Mouse (Mus musculus): ENCODE measurements around the gene Pyy. TPM values are rescaled to one million over a fixed set of nuclear protein-coding genes. Genes with fewer than 3 reads are reported as not detected.

Pyy gene
- polyA plus RNA-seq, 1 experiment = not detected

DNA sequence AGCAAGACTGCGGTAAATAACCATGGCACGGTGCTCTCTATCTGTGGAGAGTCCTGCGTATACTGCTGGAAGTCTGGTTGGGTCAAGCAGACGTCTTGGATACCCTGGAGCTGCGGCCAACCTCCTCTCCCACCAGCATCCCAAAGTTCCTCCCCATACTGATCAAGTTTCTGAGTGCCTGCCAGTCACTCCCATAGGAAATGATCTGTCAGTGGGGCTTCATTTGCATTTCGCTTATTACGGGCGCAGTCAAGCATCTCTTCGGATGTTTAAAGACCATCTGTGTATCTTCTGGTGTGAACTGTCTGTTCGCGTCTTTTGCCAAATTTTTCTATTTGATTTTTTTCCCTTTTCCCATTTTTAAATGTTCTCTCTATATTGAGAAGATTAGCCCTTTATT, 38.0 kb downstream of the Pyy start:
- Histone ChIP-seq H3K27ac (ENCODE audit: control insufficient read depth, insufficient read depth, low read depth, low read length, poor library complexity) (no peak overlapping the region), H3K4me1 (ENCODE audit: control insufficient read depth, insufficient read depth, low read length) (no peaks in the 10 kb centered on the region), H3K4me3 (replicated peaks; ENCODE audit: control insufficient read depth, low read depth, low read length) (no peak overlapping the region)
- 77% methylated on average over 11 of the region's 11 CpGs for WGBS
- TF ChIP-seq POLR2A (IDR thresholded peaks at IDR 0.05; ENCODE audit: borderline replicate concordance, control insufficient read depth, low read depth, low read length) (no peak), CTCF (IDR thresholded peaks at IDR 0.05; ENCODE audit: control insufficient read depth, insufficient read depth, low read length) (no peak)

DNA sequence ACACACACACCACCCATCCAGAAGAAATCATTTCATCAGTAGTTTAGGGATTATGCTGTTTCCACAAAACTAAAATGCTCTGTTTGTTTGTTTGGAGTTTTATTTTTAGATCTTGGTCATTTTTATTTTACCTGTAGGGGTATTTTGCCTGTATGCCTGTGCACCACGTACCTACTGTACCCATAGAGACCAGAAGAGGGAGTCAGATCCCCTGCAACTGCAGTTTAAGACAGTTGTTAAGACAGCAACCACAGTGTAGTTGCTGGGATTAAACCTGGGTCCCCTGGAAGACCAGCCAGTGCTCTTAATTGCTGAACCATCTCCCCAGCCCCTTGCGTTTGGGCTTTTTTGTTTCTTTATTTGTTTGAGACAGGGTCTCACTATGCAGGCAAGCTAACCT, 38.7 kb downstream of the Pyy start:
- TF ChIP-seq POLR2A (IDR thresholded peaks at IDR 0.05; ENCODE audit: borderline replicate concordance, control insufficient read depth, low read depth, low read length) = no peak
- no peak for TF ChIP-seq CTCF (IDR thresholded peaks at IDR 0.05; ENCODE audit: control insufficient read depth, insufficient read depth, low read length)
- no peak overlapping the region for H3K27ac ChIP-seq (ENCODE audit: control insufficient read depth, insufficient read depth, low read depth, low read length, poor library complexity)
- H3K4me1 ChIP-seq (ENCODE audit: control insufficient read depth, insufficient read depth, low read length) = no peaks in the 10 kb centered on the region
- 47% methylated on average over 2 of the region's 2 CpGs for WGBS
- H3K4me3 ChIP-seq (replicated peaks; ENCODE audit: control insufficient read depth, low read depth, low read length) = no peak overlapping the region

DNA sequence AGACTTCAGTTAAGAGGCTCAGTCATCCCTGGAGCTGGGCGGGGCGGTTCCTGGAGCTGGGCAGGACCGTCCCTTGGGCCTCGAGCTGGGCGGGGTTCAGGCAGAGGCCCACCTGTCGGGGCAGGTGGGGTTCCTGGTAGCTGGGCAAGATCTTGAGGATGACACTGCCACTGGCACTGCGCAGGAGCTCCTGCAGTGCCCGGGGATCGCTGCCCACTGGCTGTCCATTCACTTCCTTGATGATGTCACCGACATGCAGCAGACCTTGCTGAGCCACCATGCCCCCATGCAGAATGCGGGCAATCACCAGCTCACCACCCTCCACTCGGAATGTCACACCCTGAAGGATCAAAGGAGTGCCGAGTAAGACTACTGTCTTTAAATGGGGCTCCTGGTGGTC, 44.6 kb downstream of the Pyy start:
- whole genome bisulfite sequencing = 88% methylated on average over 13 of the region's 13 CpGs
- H3K4me1 ChIP-seq (ENCODE audit: control insufficient read depth, insufficient read depth, low read length) = no peaks in the 10 kb centered on the region
- no peak overlapping the region for H3K27ac ChIP-seq (ENCODE audit: control insufficient read depth, insufficient read depth, low read depth, low read length, poor library complexity)
- no peak overlapping the region for H3K4me3 ChIP-seq (replicated peaks; ENCODE audit: control insufficient read depth, low read depth, low read length)
- TF ChIP-seq CTCF (IDR thresholded peaks at IDR 0.05; ENCODE audit: control insufficient read depth, insufficient read depth, low read length) (no peak), POLR2A (IDR thresholded peaks at IDR 0.05; ENCODE audit: borderline replicate concordance, control insufficient read depth, low read depth, low read length) (no peak)

DNA sequence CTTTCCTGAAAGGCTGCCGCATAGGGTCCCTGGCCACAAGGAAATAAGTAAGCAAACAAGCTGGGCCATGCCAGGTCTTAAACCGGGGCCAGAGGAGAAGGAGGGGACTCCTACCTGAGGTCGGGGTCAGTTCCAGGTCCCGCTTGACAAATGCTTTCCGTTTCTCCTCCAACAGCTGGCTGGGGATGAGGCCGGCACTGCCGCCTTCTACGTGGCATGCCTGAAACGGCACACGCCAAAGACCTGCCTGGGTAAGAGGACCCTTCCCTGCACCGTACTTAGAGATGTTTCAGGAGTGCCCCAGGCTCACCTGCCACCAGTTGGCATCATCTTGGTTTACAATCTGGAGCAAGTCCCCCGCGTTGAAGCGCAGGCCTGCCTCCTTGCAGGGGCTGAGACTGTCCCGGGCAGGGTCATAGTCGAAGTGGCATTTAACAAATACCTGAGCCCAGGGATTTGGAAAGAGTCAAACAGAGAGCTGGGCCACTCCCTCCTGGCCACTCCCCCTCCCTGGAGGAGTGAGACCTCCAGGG, 45.6 kb downstream of the Pyy start:
- 39% methylated on average over 16 of the region's 16 CpGs for WGBS
- Histone ChIP-seq H3K4me1 (ENCODE audit: control insufficient read depth, insufficient read depth, low read length) (no peaks in the 10 kb centered on the region), H3K27ac (ENCODE audit: control insufficient read depth, insufficient read depth, low read depth, low read length, poor library complexity) (no peak overlapping the region), H3K4me3 (replicated peaks; ENCODE audit: control insufficient read depth, low read depth, low read length) (no peak overlapping the region)
- TF ChIP-seq CTCF (IDR thresholded peaks at IDR 0.05; ENCODE audit: control insufficient read depth, insufficient read depth, low read length) (no peak), POLR2A (IDR thresholded peaks at IDR 0.05; ENCODE audit: borderline replicate concordance, control insufficient read depth, low read depth, low read length) (no peak)

DNA sequence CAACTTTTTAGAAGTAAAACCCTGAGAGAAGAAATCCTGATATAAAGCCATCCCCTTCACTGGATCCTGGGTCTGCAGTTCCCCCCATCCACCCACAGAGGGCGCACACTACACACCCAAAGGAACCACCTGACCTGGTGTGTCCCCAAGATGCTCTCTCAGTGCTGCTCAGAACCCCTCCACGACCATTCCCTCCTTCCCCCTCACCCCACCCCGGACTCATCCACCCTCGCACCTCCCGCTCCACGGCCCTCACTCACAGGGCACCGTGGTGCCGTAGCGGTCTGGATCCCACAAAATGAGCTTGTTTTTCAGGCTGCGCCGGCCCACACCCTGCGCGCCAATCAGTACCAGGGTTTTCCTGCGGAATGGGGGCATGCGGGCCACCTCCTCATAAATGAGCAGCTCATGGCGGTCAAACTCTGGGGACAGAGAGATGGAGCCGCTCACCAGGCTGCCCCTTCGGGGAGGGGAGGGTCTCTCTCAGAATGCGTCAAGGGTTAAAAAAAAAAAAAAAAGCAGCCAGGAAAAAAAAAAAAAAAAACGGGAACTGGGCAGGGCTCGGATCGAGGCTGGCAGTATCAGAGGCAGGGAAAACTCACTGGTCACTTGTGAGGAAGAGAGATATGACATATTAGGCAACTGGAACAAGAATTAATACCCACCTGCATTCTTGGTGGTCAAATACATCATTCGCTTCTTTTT, 46.2 kb downstream of the Pyy start:
- 5% methylated on average over 23 of the region's 23 CpGs for WGBS
- Histone ChIP-seq H3K4me3 (replicated peaks; ENCODE audit: control insufficient read depth, low read depth, low read length) (no peak overlapping the region), H3K4me1 (ENCODE audit: control insufficient read depth, insufficient read depth, low read length) (no peaks in the 10 kb centered on the region), H3K27ac (ENCODE audit: control insufficient read depth, insufficient read depth, low read depth, low read length, poor library complexity) (no peak overlapping the region)
- TF ChIP-seq CTCF (IDR thresholded peaks at IDR 0.05; ENCODE audit: control insufficient read depth, insufficient read depth, low read length) (peak; percentile 93), POLR2A (IDR thresholded peaks at IDR 0.05; ENCODE audit: borderline replicate concordance, control insufficient read depth, low read depth, low read length) (no peak)

Other genes starting within 250 kb of the Pyy start
- gene Meox1, start 213.5 kb downstream of the Pyy start, polyA plus RNA-seq (2011; ENCODE audit: insufficient read depth, insufficient read length, low replicate concordance, missing spikeins) = not detected in 2 replicates
- not detected in 2 replicates for gene Sost, start 140.8 kb downstream of the Pyy start, polyA plus RNA-seq (2011; ENCODE audit: insufficient read depth, insufficient read length, low replicate concordance, missing spikeins)
- not detected in 2 replicates for gene Cfap97d1, start 123.6 kb downstream of the Pyy start, polyA plus RNA-seq (2011; ENCODE audit: insufficient read depth, insufficient read length, low replicate concordance, missing spikeins)
- 8.2 and 15.2 TPM in 2 replicates for gene Dusp3, start 120.8 kb downstream of the Pyy start, polyA plus RNA-seq (2011; ENCODE audit: insufficient read depth, insufficient read length, low replicate concordance, missing spikeins)
- gene Mpp3, start 79.4 kb downstream of the Pyy start, polyA plus RNA-seq (2011; ENCODE audit: insufficient read depth, insufficient read length, low replicate concordance, missing spikeins) = not detected in 2 replicates
- gene Cd300lg, start 66.3 kb downstream of the Pyy start, polyA plus RNA-seq (2011; ENCODE audit: insufficient read depth, insufficient read length, low replicate concordance, missing spikeins) = 5.0 and 5.8 TPM in 2 replicates
- gene Mpp2, start 19.3 kb downstream of the Pyy start, polyA plus RNA-seq (2011; ENCODE audit: insufficient read depth, insufficient read length, low replicate concordance, missing spikeins) = 11.9 and 18.2 TPM in 2 replicates
- gene Ppy, start 6.5 kb downstream of the Pyy start, polyA plus RNA-seq (2011; ENCODE audit: insufficient read depth, insufficient read length, low replicate concordance, missing spikeins) = not detected in 2 replicates
- not detected in 2 replicates for gene Nags, start 37.7 kb upstream of the Pyy start, polyA plus RNA-seq (2011; ENCODE audit: insufficient read depth, insufficient read length, low replicate concordance, missing spikeins)
- gene Tmem101, start 48.6 kb upstream of the Pyy start, polyA plus RNA-seq (2011; ENCODE audit: insufficient read depth, insufficient read length, low replicate concordance, missing spikeins) = 6.8 and 10.3 TPM in 2 replicates
- 40.1 and 43.4 TPM in 2 replicates for gene Lsm12, start 77.5 kb upstream of the Pyy start, polyA plus RNA-seq (2011; ENCODE audit: insufficient read depth, insufficient read length, low replicate concordance, missing spikeins)
- gene G6pc3, start 81.8 kb upstream of the Pyy start, polyA plus RNA-seq (2011; ENCODE audit: insufficient read depth, insufficient read length, low replicate concordance, missing spikeins) = 13.9 and 26.5 TPM in 2 replicates
- gene Hdac5, start 122.3 kb upstream of the Pyy start, polyA plus RNA-seq (2011; ENCODE audit: insufficient read depth, insufficient read length, low replicate concordance, missing spikeins) = 45.9 and 89.1 TPM in 2 replicates
- gene BC030867, start 141.1 kb upstream of the Pyy start, polyA plus RNA-seq (2011; ENCODE audit: insufficient read depth, insufficient read length, low replicate concordance, missing spikeins) = 18.5 and 39.2 TPM in 2 replicates
- 0.52 TPM in 1 of 2 replicates, not detected in the other for gene Asb16, start 160.9 kb upstream of the Pyy start, polyA plus RNA-seq (2011; ENCODE audit: insufficient read depth, insufficient read length, low replicate concordance, missing spikeins)
- gene Tmub2, start 177.1 kb upstream of the Pyy start, polyA plus RNA-seq (2011; ENCODE audit: insufficient read depth, insufficient read length, low replicate concordance, missing spikeins) = 20.4 and 36.9 TPM in 2 replicates
- gene Atxn7l3, start 188.8 kb upstream of the Pyy start, polyA plus RNA-seq (2011; ENCODE audit: insufficient read depth, insufficient read length, low replicate concordance, missing spikeins) = 18.3 and 30.4 TPM in 2 replicates
- gene Ubtf, start 211.9 kb upstream of the Pyy start, polyA plus RNA-seq (2011; ENCODE audit: insufficient read depth, insufficient read length, low replicate concordance, missing spikeins) = 95.0 and 126 TPM in 2 replicates

All from bone marrow, adult 2 months (tissue).